Mouse (Mus musculus): ENCODE results near the gene Spindoc. TPM values are rescaled to one million over a fixed set of nuclear protein-coding genes. Genes with fewer than 3 reads are reported as not detected.
"Not testable (repeated sequence)": the region's sequence is repeated elsewhere in the genome, so short reads cannot be mapped to it uniquely, and the experiment has no call there.

The Spindoc gene
- total RNA-seq, 4 experiments from 2014 or later: 21.8 to 27.1 (median 25.3) TPM

- DNase-seq (ENCODE audit: low spot score in 2 of 2): no peak
Measured at GRCm38 (mm10) chr19:7400635-7401034, 17.8 kb upstream of the Spindoc start.

- DNase-seq (ENCODE audit: low spot score in 2 of 2): not testable (repeated sequence)
Measured at GRCm38 (mm10) chr19:7398898-7399297, 16.1 kb upstream of the Spindoc start.

GRCm38 (mm10) chr19:7396867-7397826, 14.4 kb upstream of the Spindoc start:
- not testable (repeated sequence) for DNase-seq (ENCODE audit: low spot score in 2 of 2)

GRCm38 (mm10) chr19:7388488-7388887, 5.7 kb upstream of the Spindoc start:
- DNase-seq (ENCODE audit: low spot score in 2 of 2): no peak

- DNase-seq (ENCODE audit: low spot score in 2 of 2): no peak
Measured at GRCm38 (mm10) chr19:7386042-7386441, 3.2 kb upstream of the Spindoc start.

- DNase-seq (ENCODE audit: low spot score in 2 of 2): peak; percentile 30 to 37
Measured at GRCm38 (mm10) chr19:7382248-7382902, 419 bp downstream of the Spindoc start.

- DNase-seq (ENCODE audit: low spot score in 2 of 2): peak in 1 of 2 experiments; percentile 19
Measured at GRCm38 (mm10) chr19:7381906-7382247, 917 bp downstream of the Spindoc start.

- no peak for DNase-seq (ENCODE audit: low spot score in 2 of 2)
Measured at GRCm38 (mm10) chr19:7377639-7378038, 5.2 kb downstream of the Spindoc start.

- DNase-seq (ENCODE audit: low spot score in 2 of 2): no peak
Measured at GRCm38 (mm10) chr19:7374491-7374890, 8.3 kb downstream of the Spindoc start.

- not testable (repeated sequence) for DNase-seq (ENCODE audit: low spot score in 2 of 2)
Measured at GRCm38 (mm10) chr19:7369469-7369868, 13.3 kb downstream of the Spindoc start.

GRCm38 (mm10) chr19:7353636-7354035, 29.2 kb downstream of the Spindoc start:
- DNase-seq (ENCODE audit: low spot score in 2 of 2): no peak

- DNase-seq (ENCODE audit: low spot score in 2 of 2): no peak
Measured at GRCm38 (mm10) chr19:7352809-7353495, 29.8 kb downstream of the Spindoc start.

GRCm38 (mm10) chr19:7349993-7350392, 32.8 kb downstream of the Spindoc start:
- no peak for DNase-seq (ENCODE audit: low spot score in 2 of 2)

GRCm38 (mm10) chr19:7345235-7345755, 37.5 kb downstream of the Spindoc start:
- peak; percentile 31 to 33 for DNase-seq (ENCODE audit: low spot score in 2 of 2)

- DNase-seq (ENCODE audit: low spot score in 2 of 2): no peak
Measured at GRCm38 (mm10) chr19:7342646-7343045, 40.1 kb downstream of the Spindoc start.

- DNase-seq (ENCODE audit: low spot score in 2 of 2): peak; percentile 97 to 99
Measured at GRCm38 (mm10) chr19:7341512-7342397, 41.0 kb downstream of the Spindoc start, which contains the start of gene Mark2. Gene Mark2, minus strand, starts transcription at chr19:7341860.

GRCm38 (mm10) chr19:7340780-7341475, 41.9 kb downstream of the Spindoc start:
- peak in 1 of 2 experiments; percentile 29 for DNase-seq (ENCODE audit: low spot score in 2 of 2)

GRCm38 (mm10) chr19:7340371-7340779, 42.4 kb downstream of the Spindoc start:
- DNase-seq (ENCODE audit: low spot score in 2 of 2): peak; percentile 36 to 66

- no peak for DNase-seq (ENCODE audit: low spot score in 2 of 2)
Measured at GRCm38 (mm10) chr19:7339867-7340266, 42.9 kb downstream of the Spindoc start.

- DNase-seq (ENCODE audit: low spot score in 2 of 2): no peak
Measured at GRCm38 (mm10) chr19:7339026-7339425, 43.8 kb downstream of the Spindoc start.

Data from left cerebral cortex, adult 8-10 months (tissue).